Mouse (Mus musculus): ENCODE results near the gene Def6.

DNA sequence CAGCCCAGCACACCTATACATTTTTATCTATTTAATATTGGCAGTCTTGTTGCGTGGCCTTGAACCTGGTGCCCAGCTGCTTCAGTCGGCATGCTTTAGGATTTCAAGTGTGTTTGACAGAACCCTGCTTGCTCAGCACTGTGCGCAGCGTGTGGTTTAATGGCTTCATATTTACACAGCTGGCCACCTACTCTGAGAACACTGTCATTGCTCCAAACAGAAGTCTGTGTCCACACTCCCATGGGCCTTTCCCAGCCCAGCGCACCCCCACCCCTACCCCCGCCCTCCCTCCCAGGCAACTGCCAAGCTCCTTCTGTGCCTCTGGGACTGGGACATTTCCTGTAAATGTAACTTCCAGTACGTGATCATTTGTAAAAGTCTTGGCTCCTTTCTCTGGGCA, 45.6 kb downstream of the Def6 start:
- no peak for TF ChIP-seq POLR2A (IDR thresholded peaks at IDR 0.05; ENCODE audit: low read depth, low read length)
- TF ChIP-seq CTCF (IDR thresholded peaks at IDR 0.05; ENCODE audit: extremely low read depth, insufficient read length, insufficient replicate concordance, low read depth, low read length) = no peak
